Mouse (Mus musculus): ENCODE results near the gene Gng5.

Gng5 gene

DNA sequence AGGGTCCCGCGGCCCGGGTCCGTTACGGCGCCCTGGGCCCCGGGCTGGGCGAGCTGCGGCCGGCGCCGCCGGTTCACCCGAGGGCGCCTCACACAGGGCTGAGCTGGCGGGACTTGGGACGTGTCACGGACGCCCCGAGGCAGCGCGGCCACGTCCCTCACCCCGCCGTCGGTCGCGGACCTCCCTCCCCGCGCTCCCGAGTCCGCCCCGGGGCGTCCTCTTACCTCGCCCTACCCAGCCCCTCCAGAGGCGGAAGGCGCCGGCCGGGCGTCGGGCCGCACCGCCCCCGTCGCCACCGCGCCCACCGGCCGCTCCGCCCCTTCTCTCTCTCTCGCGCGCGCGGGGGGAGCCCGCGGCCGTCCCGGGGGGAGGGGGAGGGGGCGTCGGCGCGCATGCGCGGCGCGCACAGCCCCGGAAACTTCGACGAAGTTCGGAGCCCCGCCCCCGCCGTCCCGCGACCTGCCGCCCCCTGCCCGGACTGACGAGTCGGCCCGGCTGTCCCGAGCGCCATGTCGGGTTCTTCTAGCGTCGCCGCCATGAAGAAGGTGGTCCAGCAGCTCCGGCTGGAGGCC, at the start of gene Gng5, which contains the start of gene Spata1:
Gng5 (plus strand) TSS at position 377 of the 572 bp plus-strand sequence.
Spata1 (minus strand) TSS at position 323 of the 572 bp plus-strand sequence.
- peak; percentile 78 to 82 for DNase-seq (ENCODE audit: low spot score in 2 of 2)

DNA sequence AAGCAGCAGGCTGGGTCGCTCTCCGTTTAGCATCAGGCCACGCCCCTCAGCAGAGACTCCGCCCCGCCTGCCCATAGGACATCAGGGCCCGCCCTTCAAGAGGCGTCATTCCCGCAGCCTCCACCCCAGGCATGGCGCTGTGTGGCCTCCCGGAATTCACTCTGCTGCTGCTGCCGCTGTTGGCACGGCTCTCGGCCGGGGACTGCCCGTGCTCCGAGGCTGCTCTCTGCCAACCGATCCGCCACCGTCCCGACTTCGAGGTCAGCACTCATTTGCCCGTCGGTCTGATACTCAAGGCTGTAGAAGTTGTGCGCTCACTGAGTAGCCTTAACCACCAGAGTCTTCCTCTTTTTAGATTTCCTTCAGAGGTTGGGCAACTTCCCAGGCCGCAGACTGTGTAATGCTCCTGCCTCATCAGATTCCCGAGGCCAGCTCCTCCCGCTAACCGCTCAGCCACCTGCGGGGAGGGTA, 49.2 kb upstream of the Gng5 start:
- DNase-seq (ENCODE audit: low spot score in 2 of 2): peak; percentile 95

DNA sequence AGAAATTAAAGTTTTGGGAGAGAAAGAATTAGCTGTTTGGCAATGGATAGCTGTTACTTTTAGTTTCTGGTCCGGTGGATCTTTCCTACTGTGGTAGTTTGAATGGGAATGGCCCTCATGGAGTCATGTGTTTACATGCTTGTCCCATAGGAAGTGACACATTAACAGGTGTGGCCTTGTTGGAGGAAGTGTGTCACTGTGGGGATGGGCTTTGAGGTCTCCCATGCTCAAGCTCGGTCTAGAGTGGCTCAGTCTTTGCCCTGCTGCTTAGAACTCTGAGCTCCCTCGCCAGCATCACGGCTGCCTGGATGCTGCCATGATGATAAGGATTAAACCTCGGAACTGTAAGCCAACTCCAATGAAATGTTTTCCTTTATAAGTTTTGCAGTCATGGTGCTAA, 48.2 kb upstream of the Gng5 start:
- DNase-seq (ENCODE audit: low spot score in 2 of 2): no peak

DNA sequence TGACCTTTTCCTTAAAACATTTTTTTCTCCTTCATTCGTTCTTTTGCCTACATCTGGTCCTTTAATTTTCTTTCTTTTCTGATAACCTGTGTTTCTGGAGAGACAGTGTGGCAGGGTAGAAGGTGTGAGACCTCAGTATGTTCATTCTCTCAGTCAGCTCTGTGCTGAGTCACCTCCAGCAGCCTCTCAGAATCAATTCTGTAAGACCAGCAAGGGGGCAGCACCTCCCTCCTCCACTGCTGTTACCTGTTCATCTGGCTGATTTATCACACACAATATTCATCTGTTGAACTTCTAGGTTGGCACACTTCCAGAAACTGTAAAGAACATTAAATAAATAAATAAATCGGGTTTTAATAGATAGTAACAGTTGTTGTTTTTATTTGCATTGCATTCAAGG, 36.7 kb upstream of the Gng5 start:
- no peak for DNase-seq (ENCODE audit: low spot score in 2 of 2)

DNA sequence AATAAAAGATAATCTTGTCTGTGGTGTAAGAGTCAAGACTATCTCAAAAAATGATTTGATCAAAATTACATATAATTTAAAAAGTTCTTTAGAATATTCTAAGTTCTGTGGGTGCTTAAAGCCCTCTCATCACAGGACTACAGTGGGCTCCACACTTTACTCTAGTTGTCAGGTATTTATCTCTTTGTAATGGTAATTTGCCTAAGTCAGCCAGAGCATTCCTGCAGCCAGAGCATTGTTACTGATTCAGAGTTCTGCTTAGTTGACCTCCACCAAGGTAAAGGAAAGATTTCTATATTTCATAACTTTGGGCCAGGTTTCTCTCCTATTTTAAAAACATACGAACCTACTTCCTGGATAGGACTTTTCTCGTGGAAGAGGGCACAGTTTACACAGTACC, 30.4 kb upstream of the Gng5 start:
- DNase-seq (ENCODE audit: low spot score in 2 of 2): no peak

DNA sequence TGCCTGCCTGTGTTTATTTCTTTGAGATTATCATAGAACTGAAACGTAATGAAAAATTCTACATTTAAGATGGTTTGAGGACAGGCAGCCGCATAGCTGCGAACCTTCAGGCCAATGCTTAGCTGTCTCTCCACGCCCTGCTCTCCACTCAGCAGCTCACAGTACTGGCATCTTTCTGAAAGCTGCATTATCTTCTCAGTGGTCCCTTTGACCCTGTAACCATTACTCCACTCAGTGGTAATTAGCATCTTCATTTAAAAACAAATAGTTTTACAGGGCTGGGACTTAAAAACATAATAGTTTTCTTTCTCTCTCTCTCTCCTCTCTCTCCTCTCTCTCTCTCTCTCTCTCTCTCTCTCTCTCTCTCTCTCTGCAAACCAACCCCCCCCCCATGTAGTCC, 26.9 kb upstream of the Gng5 start:
- DNase-seq (ENCODE audit: low spot score in 2 of 2): no peak

DNA sequence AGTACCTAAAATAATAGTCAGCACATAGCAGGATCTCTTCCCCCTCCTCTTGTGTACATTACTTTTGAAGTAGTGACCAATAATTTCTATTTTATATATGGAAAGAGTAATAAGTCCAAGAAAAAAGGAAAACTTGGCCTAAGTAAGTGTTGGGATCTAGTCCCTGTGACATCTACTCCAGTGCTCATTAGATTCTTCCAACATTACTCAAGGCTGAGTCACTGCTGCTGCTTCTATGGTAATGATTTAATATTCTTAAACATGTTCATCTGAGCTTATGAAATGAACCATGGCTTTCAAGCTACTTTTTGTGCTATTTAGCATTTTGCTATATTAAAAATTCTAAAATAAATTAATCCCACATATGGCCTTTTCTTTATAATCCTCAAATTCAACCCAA, 25.9 kb upstream of the Gng5 start:
- DNase-seq (ENCODE audit: low spot score in 2 of 2): no peak

DNA sequence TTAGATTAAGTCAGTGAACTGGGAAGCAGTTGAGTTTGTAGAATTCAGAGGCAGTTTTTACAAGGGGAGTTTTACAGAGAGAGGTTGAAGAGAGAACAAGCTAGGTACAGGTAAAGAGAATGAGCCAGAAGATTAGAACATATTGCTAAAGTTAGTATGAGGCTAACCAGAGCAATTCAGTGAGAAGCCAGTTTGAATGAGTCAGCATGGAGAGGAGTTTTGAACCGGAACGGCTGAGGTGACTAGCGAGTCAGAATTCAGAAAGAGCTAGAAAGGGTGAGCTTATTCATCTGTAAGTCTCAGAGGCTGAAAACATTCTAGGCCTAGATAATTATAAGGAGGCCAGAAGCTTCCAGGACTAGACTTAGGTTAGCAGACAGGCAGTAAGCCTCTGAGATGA, 25.2 kb upstream of the Gng5 start:
- no peak for DNase-seq (ENCODE audit: low spot score in 2 of 2)

DNA sequence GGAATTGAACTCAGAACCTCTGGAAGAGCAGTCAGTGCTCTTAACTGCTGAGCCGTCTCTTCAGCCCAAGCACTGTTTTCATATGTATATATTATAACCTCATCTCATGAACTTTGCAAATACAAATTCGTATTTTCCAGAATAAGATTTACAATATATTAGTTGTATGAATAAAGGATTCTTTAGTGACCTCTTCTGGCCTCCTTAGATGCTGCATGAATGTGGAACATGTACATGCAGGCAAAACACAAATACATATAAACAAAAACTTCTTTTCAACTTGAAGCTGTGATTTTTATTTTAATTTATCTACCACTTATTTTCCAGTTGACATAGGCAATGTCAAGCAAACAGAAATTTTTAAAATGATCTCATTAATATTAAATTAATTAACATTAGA, 17.6 kb upstream of the Gng5 start:
- DNase-seq (ENCODE audit: low spot score in 2 of 2): no peak

DNA sequence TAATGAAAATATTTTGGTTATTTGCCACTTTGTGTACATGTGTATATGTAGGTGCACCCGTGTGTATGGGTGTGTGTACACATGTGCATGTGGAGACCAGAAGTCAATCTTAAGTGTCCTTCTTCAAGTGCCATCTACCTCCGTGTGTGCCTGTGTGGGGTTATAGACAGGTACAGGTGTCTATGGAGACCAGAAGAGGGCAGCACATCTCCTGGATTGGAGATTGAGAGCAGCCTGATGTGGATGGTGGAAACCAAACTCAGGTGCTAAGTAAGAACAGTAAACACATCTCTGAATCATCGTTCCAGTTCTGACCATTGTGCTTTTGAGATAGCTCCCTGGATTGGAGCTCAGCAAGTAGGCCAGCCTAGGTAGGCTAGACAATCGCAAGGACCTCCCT, 13.1 kb upstream of the Gng5 start:
- no peak for DNase-seq (ENCODE audit: low spot score in 2 of 2)

DNA sequence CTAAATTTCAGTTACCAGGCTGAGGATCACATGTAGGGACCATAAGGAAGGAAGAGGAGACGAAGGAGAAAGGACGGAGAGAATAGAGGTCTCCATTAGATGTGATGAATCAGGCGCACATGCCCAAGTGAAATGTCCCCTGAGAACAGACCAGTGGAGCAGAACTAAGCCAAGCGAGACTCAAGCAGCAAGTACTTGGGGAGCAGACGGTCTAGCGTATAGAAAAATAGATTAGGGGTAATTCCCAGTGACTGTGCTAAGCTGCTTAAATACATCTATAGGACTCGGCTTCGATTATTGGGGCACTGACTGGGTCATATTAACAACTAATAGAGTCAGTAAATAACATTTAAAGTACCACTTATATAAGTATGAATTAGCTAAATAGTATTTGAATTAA, 4.7 kb upstream of the Gng5 start:
- no peak for DNase-seq (ENCODE audit: low spot score in 2 of 2)

DNA sequence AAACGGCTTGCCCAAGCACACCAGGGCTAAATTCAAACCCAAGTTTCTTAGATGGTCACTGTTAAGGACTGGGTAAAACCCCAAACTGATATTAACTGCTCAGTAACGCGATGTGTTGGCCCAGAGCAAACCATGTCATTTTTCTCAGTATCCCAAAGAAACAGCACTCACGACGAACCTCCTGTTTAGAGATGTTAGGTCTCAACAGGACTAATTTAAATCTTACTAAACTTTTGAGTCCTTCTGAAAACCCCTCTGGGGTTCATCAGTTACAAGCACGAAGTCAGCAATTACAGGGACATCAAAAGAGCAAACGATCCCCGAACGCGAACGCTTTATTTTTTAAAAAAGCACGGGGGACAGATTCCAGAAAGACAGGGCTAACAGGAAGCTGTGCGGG, 618 bp upstream of the Gng5 start:
- no peak for DNase-seq (ENCODE audit: low spot score in 2 of 2)

DNA sequence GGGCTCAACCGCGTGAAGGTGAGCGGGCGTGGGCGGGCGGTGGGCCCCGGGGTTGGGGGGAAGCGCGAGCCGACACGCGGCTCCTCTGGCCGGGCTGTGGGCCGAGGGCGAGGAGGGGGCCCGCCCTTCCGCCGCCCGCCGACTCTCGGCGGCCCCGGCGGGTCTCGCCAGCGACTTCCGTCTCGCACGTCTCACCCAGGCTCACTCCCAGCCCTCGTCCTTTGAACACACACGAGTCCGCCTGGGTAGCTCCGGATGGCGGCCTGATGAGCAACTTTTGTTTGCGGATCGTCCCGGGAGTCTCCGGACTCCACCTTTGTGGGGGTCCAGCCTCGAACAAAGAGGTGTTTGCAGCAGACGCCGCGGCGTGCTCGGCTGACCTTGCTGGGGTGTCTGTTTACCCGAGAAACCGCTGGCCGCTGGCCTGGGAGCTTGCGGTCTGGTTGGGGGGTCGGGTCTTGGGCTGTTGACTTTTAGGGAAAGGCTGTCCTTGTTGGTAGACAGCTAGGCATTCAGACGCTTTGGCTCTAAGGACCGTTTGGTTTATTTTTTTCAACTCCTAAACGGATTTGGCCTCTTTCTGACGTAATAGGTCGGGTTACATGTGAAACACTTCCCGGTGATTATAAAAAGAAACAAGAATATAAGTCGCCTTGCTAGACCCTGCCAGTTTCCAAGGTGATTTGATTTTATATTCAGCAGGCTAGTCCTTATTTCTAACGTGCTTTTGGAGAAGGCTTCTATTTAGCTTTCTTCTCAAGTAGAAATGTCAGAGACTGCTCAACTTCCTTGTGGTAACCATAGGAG, 599 bp downstream of the Gng5 start:
- DNase-seq (ENCODE audit: low spot score in 2 of 2): peak; percentile 51 to 56

DNA sequence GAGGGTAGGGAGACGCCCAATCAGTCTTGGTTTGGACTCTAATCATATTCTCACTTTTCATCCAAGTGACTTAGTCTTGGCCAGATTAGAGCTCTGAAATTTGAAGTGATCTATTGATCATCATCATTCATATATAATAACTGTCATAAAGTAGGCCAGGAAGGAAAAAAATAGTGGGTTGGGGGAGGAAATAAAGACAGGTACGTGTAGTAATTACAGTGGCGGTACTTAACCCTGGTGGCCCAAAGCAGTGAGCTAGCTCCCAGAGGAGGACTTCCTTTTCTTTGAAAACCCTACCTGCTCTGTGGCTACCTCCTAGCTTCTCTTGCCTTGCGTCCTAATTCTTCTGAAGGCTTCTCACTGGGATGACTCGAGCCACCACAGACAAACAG, 1.2 kb downstream of the Gng5 start:
- no peak for DNase-seq (ENCODE audit: low spot score in 2 of 2)

DNA sequence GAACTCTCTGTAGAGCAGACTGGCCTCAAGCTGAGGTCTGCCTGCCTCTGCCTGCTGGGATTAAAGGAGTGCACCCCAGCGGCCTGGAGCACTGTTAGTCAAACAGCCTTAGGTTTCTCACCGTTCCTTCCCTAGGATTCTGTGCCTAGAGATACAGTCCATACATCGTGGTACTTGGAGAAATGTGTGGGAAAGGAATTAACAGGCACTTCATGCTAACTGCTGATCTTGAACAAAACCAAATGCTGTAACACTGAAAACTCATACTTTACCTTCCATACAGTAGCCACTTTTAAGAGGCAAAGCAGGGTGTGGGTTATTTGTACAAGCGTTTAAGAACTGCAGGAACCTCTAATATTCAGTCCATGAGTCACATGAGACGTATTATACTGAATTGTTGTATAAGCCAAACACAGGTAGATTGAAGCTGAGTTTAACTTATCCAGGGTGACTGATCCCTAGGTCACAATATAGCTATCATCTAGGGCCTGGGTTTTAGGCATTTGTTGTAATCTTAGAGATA, 2.1 kb downstream of the Gng5 start:
- no peak for DNase-seq (ENCODE audit: low spot score in 2 of 2)

DNA sequence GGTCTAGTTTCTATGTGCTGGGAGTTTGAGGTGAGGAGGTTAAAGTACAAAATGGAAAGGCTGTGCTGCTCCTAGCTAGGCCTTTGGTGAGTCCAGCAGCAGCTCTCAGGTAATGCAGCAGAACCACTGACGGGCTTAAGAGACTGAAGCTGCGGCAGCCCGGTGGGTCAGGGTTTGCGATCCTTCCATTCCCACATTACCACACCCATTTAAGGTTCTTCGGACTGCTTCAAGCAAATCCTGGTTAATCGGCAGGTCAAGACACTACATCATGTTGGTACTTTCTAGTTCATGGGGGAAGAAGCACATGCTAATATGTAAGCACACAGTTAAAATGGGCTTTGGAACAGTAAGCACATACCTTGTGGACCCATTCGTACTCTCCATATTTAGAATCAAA, 7.1 kb downstream of the Gng5 start:
- DNase-seq (ENCODE audit: low spot score in 2 of 2): no peak

DNA sequence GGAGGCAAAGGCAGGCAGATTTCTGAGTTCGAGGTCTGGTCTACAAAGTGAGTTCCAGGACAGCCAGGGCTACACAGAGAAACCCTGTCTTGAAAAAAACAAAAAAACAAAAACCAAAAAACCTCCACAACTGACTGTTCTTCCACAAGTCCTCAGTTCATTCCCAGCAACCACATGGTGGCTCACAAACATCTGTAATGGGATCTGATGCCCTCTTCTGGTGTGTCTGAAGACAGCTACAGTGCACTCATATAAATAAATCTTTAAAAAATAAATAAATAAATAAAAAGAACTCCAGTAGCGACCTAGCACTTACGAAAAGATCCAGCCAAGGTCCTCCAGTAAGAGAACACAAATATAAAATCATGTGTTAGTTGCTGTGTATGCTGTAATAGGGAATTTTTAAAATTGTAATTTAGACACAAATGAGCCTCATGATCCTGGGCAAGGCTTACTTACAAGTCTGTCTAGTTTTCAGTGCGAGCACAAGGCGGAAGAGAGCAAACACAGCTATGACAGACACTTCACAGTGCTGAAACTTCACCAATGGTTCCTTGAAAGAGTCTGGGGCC, 20.7 kb downstream of the Gng5 start:
- DNase-seq (ENCODE audit: low spot score in 2 of 2): no peak

DNA sequence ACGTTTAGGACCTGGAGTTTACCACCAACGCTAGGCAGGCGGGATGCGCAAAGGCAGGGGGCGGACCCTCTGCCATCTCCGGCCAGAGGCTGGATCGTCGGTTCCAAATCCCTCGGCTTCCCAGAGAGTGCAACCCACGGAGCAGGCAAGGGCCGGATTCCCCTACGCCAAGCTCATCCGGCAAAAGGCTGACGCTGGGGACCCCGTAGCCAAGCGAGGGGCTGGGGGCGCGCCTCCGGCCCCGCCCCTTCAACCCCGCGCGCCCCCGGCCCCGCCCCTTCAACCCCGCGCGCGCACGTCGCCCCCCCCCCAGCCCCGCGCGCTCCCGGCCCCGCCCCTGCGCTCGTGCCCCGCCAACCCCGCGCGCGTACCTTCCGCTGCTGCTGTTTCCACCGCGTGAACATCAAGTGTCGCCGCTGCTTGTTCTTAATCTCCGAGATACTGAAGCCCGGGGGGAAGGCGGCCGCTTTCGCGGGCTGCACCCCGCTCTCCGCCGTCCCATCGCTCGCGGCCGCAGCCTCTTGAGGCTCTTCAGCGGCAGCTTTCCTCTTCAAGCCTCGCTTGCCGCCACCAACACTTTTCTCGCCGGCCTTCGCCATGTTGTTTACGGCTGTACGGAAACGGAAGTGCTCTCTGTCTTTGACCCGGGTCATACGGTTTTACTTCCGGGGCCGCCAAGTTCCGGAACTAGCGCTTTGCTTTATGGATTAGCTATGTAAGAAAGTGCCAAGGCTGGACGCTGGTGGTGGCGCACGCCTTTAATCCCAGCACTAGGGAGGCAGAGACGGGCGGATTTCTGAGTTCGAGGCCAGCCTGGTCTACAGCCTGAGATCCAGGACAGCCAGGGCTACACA, 21.4 kb downstream of the Gng5 start, which contains the start of gene Rpf1:
Rpf1 (minus strand) TSS at position 632 of the 854 bp plus-strand sequence.
- DNase-seq (ENCODE audit: low spot score in 2 of 2): peak; percentile 93 to 96

DNA sequence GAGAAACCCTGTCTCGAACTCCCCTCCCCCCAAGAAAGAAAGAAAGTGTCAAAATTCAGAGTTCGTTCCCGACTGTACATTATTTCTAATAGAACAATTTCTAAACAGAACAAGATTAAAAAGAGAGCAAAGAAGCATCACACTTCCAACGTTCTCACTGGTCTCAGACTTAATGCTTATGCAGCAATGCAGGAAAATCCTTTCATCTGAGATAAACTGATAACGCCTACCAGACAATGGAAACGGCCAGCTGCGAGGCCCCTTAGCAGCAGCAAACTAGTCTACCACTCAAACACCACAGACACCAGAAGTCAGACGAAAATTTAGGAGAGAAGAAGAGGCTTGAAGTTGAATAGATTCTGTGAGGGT, 22.0 kb downstream of the Gng5 start:
- DNase-seq (ENCODE audit: low spot score in 2 of 2): no peak

DNA sequence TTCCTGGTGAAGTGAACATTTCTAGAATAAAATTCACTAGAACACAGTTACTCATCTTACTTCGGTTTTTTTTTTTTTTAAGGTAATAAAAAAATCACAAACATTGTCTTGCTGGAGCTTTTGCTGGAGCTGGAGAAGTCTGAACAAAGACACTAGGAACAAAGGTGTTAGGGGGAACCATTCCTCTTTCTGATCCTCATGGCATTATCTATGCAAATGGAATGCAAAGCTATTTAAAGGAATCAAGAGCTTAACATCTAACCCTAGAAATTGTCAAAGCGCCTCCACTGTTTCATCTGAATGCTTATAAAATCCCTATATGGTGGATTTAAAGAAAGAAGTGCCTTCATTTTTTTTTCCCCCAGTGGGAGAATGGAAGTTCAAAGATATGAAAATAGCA, 28.7 kb downstream of the Gng5 start:
- DNase-seq (ENCODE audit: low spot score in 2 of 2): no peak

DNA sequence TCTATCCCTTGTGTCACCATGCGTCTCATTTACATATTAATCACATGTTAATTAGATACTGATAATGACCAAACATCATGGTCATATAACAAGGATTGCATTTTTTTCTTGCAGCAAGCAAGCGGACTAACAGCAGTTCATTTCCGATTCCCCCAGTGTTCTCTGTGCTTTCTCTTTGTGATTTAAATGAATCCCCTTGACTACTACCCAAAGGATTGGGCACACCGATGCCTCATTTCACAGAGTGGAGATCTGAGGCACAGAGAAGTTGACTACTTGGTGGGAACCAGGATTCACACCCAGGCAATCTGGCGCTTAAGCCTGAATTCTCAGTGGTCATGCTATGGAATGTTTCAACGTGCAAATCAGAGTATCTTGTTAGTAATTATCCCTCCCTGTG, 35.4 kb downstream of the Gng5 start:
- no peak for DNase-seq (ENCODE audit: low spot score in 2 of 2)
